Mouse (Mus musculus): ENCODE measurements at regions not wholly inside any gene's neighbourhood (a gene's known extent, or its start where the extent isn't known, plus 50 kb on each side); places are given as distances from the start of the nearest gene placed in this dataset.

DNA sequence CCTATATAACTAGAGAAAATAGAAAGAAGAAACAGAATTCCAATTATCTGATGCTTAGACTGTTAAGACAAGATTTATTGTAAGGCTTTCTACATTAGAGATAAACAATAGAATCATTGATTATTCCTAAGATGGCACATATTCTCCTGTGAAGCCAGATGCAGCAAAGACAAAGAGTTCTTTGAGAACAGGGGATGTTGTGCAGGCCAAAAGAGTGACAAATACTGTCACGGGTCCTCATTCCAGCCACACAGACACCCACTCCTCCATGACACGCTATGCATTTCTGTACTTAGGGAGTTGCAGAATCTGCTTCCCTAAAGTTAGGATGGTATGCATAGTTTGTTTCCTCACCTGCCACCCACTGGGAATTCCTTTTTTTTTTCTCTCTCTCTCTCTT is 245.2 kb downstream of the Sv2b start:
- in situ Hi-C loops (cut with MboI, MseI), result no loop called here

DNA sequence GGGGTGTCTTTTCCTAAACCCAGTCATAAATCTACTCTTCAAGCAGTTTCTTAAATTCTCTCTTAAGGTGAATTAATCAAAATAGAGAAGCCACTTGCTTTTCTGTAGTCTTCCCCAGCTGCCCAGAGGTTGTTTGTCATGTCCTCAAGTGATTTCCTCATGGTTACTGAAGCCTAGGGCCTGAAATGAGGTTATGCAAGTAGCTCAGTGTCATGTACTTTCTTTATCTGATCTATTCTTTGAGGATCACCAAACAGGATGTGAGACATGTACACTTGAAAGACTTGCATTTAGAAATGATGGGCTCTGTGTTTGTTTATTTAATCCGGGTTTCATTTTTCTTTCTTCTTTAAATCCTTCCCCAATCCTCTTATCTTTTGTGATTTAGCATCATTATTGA is 258.8 kb downstream of the Sv2b start:
- in situ Hi-C loops (cut with MboI, MseI), result no loop called here

DNA sequence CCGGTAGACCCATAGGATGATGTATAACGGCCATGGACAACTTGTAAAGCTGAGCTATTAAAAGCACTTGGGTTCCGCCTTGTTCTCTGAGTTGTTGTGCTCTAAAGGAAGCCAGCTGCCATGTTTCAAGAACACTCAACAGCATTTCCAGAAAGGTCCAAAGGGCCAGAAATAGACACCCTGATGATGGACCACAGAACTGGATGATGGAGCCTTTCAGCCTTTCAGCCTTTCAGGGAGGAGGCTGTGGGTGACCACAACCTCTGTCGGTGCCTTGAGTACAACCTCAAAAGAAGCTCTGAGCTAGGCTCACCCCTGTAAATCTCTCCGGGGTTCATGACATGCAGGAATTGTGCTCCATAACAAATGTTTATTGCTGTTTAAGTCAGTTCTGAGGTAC is 259.3 kb downstream of the Sv2b start:
- in situ Hi-C loops (cut with MboI, MseI), result no loop called here

DNA sequence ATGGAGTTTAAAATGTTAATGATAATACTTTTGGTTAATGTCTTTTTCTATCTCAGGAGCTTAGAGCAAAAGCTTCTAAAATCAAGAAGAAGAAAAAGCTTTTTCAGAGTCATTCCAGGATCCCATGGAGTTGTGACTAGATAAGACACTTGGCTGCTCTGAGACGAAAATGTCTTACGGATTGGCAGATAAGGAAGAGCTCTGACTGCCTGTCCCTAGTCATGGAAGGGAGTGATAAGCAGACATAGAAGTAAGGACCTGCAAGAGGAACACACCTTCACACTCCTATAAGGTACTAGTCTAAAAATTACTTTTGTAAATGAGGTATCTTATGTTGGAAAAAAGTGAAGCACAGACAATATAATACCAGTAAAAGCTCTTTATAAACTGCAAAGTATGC is 260.2 kb downstream of the Sv2b start:
- in situ Hi-C loops (cut with MboI, MseI), result no loop called here

DNA sequence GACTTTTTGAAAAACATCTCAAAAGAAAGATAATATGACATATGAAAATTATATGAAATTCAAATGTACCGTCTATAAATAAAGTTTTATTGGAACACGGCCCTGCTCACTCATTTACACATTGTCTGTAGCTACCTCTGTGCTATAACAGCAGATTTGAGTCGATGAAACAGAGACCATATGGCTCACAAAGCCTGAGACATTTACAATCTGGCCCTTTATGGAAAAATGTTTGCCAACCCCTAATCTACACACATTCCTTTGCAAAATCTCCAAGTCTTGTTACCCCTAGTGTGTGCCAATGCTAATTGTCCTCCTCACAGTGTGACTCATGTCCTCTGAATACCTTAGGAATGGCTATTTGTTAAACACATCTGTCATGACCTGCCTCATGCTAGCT is 261.2 kb downstream of the Sv2b start:
- in situ Hi-C loops (cut with MboI, MseI), result no loop called here

DNA sequence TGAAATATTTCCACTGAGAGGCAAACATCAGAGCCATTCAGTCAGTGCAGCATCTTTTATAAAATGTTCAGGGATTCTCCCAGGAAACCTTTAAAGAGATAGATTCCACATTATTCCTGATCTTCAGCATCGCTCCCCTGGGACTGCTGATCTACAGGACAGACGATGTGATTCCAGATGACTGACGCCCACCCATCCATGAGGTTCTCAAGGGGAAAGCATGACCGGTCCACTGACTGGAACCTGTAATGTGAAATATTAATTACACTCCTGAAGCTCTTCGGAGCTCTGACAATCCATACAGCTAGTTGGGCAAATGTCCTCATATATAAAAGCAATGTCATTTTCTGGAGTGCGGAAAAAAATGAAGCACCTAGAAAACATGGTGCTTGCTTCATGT is 268.2 kb downstream of the Sv2b start:
- in situ Hi-C loops (cut with MboI, MseI), result no loop called here

DNA sequence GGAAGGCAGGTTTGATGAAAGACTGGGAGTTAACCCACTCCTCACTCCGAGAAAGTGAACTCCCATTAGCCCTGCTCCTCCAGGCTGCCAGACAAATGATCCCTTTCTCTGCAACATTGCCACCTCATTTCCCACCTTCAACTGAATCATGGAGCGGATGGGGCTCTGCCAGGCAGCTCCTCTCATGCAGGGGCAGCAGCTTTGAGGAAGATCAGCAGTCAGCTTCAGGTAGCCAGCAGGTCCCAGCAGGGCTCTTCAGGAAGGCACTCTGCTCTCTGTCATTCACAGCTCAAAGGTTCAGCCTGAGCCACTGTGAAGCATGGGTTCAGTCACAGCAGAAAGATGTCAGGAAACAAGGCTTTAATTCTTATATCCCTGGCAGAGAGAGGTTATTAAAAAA is 282.9 kb downstream of the Sv2b start:
- in situ Hi-C loops (cut with MboI, MseI), result loop anchor here (10.0 kb wide), 1 partner anchor 1371 kb away; no protein-coding TSS in a partner anchor

DNA sequence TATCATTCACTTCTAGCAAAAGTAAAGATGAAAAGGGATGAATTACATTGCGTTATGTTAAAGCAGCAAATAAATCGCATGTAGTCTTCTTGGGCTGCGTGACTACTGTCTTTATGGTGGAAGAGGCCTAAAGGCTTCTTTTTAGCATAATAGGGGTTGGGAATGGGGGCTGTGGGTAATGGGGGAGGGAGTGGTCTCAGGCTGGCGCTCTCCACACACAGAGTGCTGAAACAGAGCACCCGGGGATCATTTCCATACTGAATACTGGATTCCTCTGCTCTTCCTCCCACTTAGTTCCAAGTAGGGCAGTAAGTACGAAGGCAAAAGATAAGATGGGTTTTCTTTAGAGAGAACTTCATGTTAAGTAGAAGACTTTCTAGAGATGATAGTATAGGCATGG is 287.1 kb downstream of the Sv2b start:
- in situ Hi-C loops (cut with MboI, MseI), result loop anchor here (10.0 kb wide), 1 partner anchor 1367 kb away; no protein-coding TSS in a partner anchor

DNA sequence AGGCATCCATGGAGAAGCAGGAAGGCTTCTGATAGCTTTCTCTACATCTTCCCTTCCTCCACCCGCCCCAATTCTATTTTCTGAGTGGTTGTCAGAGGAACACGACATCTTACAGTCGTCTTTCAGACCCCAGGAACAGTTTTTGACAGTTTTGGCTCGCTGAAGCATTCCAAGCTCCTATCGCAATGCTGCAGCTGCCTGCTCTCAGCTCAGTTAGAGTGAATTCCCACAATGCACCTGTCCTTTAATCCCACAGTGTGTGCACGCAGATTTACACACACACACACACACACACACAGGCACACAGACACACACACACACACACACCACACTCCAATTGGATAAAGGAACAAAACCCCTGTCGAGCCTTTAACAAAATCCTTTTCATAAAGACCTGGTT is 290.4 kb downstream of the Sv2b start:
- in situ Hi-C loops (cut with MboI, MseI), result no loop called here

DNA sequence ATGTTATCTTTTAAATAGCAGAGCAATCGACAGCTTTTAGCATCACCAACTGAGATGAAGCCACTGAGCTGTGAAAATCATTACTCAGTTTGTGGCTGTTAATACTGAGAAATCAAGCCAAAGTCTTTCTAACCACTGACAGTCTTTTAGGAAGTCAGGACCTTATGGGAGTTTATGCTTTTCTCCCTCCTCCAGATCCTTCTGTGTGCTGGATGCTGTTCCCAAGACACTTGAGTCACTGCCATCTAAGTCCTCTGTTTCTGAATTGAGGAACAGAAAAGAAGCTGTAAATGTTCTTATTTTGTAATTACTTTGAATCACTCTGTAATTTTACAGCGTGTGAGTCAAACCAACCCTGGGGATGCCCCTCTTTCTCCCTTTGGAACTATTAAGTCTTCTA is 300.6 kb downstream of the Sv2b start:
- in situ Hi-C loops (cut with MboI, MseI), result no loop called here

DNA sequence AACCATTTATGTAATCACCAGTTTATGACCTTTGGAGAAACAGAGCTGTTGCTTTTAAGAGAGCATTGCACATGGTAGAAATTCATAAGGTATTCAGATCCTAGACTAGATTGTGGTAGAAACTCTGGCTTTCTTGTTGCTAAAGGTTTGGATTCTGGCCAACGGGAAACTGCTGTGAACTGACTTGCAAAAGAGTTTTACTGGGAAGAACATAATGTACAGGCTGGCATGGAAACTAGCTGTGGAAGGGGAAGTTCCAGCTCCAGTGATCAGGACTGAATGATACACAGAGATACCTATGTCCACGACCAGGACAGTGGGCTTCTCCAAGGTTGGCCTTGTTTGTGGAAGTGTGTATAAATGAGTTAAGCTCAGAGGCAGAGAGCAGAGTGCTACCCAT is 318.9 kb downstream of the Sv2b start:
- in situ Hi-C loops (cut with MboI, MseI), result loop anchor here (10.0 kb wide), 1 partner anchor 1095 kb away; no protein-coding TSS in a partner anchor

DNA sequence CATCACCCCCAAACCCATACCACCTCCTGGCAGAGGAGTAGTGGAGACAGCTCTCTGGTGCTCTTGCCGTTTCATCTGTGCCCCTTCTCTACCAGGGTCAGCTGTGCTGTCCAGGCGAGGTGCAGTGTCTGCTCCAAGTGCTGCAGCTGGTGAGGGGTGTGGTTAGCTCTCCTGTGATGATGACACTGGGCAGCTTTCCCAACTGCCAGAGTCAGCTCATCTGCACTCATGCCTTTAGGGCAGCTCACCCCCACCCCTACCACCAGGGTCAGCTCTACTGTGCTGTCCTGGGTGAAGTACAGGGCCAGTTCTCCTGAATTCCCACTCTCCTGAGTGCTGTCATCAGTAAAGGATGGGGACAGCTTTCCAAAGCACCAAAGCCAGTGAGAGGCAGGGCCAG is 329.6 kb downstream of the Sv2b start:
- in situ Hi-C loops (cut with MboI, MseI), result no loop called here

DNA sequence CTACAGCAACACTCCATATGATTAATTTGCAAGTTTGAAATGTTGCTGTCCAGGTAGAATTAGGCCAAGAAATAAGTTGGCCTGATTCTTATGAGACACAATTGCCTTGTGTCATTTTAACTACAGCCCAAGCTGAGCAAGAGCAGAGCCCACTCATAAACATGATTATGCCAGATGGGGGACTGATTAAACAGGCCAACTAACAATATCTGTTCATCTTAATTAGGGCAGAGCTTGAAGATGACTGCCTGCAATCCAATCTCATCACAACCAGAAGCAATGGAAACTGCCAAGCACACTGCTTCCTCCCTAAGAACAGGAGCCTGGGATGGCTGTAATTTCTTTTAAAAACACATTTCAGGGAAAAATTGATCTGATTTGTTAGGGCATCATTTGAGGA is 333.1 kb downstream of the Sv2b start:
- in situ Hi-C loops (cut with MboI, MseI), result no loop called here

DNA sequence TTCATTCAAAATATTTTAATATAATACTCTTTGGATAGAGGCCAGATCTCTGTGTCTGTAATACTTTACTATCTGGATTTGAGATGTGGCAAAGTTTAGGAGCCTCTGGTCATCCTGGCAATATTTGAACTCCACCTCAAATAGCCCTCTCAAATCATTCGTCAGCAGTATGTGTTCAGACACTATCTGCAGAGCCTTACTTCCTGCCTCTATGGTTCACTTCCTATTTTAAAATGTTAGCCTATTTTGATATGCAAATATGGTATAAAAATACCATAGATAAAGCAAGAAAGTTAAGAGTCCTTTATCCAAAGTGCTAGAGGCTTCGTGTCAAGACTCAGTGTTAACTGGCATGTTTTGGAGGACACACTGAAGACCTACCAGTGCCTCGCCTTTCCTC is 334.6 kb downstream of the Sv2b start:
- in situ Hi-C loops (cut with MboI, MseI), result no loop called here

DNA sequence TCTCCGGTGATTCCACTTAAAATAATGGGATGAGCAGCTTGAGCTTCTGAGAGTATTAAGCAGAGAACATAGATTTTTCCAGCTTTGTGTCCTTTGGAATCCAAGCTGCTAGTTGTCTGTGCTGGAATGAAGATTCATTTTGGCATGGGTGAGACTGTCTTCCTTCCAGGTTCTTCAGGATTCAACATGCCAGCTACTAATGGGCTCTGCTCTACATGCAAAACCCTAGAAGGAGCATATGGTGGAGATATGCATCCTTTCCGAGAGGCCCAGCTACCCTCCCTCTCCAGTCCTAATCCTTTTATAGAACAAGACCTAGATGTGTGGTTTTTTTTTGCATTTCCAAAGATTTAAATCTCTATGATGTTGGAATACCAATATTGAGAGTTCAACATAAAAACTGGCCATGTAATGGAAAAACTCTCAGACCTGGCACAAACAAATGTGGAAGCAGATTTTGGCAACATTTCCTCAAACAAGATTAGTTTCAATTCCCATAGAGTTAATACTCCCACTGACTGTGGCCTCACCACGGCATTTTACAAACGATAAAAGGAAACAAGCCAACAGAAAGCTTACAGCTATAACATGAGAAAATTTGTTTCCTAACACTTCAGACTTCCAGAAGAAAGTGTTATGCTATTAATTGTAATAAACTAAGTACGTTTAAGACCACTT is 364.5 kb downstream of the Sv2b start:
- in situ Hi-C loops (cut with MboI, MseI), result no loop called here

DNA sequence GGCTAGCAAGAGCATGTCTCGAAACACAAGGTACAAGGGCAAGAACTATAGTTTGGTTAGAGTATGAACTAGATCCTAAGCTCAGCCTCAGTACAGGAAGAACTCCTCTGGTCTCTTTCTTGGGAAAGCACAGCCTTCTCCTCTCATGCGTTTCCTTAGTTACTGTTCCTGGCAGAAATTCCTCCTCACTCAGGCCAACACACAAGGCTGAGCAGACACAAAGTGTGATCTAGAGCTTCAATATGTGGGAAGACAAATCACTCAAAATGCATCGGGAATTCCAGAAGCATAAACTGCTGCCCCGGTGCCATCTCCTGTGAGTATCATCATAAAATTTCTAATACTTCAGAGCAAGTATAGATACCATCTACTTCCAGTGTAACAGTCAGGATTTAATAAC is 366.1 kb downstream of the Sv2b start:
- in situ Hi-C loops (cut with MboI, MseI), result no loop called here

DNA sequence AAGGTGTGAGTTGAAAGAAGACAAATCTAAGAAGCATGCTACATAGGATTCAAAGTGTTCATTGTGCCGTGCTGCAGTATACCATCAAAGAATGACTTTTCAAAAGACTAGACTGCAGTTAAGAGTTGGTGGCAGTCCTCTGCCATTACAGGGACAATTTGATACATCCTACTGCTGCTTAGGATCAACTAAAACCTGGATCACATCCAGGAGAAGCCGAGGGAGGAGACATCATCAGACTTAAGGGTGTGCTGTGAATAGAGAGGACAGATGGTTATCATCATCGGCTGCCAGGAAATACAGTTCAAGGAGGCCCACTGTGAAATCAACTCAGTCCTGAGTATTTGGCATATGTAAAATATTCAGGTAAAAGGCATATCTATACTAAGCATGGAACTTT is 366.9 kb downstream of the Sv2b start:
- in situ Hi-C loops (cut with MboI, MseI), result no loop called here

DNA sequence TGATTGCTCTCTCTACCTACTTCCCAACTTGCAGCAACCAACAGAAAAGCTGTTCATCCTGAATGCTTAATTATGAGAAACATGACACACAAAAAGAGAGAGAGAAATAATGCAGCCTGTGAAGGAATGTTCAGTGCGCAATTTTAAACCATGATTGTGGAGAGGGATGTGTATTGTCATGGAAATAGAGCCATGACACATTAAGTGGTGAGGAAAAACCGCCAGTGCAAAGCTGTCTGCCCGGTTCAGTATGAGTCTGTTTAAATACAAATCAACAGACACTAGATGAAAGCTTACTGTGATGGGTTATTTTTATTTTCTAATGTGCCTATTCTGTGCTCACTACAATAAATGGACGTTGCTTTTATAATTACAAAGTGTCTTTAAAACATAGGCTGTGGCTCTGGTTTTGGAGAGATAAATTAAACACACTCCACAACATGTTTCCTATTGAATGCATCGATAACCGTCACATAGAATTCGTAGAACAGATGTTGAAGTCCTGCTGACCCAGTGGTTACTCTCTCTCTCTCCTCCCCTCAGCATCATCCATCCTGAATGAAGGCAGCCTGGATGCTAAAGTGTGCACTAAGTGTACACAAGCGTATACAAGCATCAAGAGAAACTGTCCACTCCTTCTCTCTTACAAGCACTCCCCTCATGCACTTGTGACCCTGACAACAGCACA is 374.7 kb upstream of the Slco3a1 start:
- in situ Hi-C loops (cut with MboI, MseI), result no loop called here

DNA sequence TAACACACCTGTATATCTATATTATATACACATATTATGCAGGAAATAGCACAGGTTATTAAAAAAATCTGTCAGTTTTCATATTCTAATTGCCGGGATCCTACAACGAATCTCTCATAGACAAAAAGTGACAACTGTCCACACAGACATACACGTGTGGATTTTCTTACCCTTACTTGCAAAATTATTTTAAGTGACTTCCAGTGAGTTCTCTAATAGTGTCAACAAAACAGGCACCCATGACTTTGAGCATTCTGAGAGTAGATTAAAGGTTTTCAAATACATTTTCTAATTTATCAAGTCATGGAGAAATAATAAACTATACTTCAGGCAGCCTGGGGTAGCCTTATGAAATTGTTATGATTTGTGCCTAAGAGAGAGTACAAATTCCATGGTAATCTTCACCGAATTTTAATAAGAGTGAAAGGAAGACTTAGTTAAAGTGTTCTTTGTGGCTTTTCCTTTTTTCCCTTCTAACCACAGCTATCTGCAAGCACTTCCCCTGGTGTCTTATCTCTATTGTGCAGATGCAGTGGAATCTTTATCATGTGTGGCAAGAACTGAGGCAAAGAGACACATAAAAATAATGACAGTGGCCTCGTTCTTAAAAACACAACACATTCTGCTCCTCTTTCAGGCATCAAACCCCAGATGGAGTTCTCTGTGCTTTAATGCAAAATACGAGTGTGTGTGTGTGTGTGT is 373.8 kb upstream of the Slco3a1 start:
- in situ Hi-C loops (cut with MboI, MseI), result no loop called here

DNA sequence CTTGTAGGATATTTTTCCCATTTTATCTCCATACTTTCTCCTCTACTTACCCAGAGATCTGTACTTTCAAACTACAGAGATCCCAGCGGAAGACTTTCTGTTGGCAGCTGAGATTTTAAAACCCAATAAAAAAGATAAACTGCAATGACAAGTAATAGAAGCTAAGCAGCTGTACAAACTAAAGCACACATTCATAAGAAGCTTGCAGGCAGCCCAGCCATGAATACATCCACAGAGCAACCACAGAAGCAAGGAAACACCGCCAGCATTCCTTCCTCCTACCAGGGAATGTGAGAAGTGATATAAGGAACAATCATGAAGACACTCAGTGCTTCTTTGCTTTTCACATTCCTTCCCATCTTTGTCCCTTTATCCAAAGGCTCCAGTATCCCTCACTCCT is 372.1 kb upstream of the Slco3a1 start:
- in situ Hi-C loops (cut with MboI, MseI), result no loop called here

DNA sequence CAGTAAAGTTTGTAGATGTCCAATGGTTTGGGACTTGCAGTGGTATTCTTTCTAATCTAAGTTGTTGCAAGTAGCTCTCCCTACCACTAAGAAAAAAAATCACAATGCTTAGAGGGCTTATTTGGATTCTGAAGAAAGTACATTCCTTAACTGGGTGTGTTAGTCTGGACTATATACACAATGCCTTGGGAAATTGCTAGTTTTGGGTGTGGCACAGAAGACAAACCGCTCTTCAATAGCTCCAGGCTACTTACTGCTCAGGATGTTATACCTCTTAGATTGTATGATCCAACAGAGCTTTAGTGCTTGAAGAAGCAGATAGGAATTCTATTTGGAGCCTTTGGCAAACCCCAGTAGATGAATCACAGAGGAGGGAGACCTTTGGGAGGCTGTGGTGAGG is 369.6 kb upstream of the Slco3a1 start:
- in situ Hi-C loops (cut with MboI, MseI), result no loop called here

DNA sequence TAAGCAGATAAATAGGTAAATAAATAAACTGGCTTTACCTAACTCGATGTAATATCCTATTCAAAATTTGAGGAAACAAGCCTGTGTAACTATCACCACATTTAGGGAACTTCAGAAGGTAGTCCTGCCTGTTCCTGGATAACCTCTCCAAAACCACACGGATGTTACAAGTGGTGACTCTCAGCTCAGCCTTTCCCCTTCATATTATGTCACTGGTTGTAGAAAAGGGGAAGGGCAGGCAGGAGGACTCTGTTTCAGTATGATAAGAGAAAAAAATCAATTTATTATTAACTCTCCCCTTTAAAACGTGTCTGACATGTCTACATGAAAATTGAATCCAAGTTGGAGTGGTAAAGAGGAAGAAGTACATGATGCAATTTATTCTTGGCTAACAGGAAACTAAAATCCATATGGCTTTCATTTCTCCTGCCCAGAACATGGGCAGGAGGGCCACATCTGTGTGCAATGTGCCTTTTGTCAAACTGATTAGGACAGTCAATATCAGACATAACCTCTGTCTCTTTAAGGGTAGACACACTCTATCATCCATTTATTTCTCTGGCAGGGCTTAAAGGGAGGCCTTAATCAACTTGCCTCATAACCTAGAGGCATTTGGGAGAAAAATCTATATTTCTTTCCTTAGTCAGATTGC is 353.9 kb upstream of the Slco3a1 start:
- in situ Hi-C loops (cut with MboI, MseI), result no loop called here

All from T-helper 1 cell (primary cell).